Mouse (Mus musculus): ENCODE measurements around the gene Gm2956.
"Not testable (repeated sequence)": the region's sequence is repeated elsewhere in the genome, so short reads cannot be mapped to it uniquely, and the experiment has no call there.

The Gm2956 gene

GRCm38 (mm10) chr14:3332087-3332677 lies at the start of gene Gm2956:
Gm2956 (plus strand) TSS chr14:3332627.
- DNase-seq (ENCODE audit: low spot score in 2 of 2) = not testable (repeated sequence)

GRCm38 (mm10) chr14:3333406-3333805 lies 979 bp downstream of the Gm2956 start:
- DNase-seq (ENCODE audit: low spot score in 2 of 2) = not testable (repeated sequence)

- not testable (repeated sequence) for DNase-seq (ENCODE audit: low spot score in 2 of 2)
These were observed 62.4 kb downstream of the Gm2956 start, which contains the start of gene Gm10413 for GRCm38 (mm10) chr14:3394793-3395192. Gm10413 (plus strand) TSS chr14:3395093.
